Mouse (Mus musculus) embryonic facial prominence, embryonic 11.5 days (tissue): ENCODE data around the gene Ston1. TPM values are rescaled to one million over a fixed set of nuclear protein-coding genes. Genes with fewer than 3 reads are reported as not detected.

Experiments used
- ATAC-seq: fragments of 200-750 bp; cut with Nextera tagmentation; replicated peaks from 2 replicates; pipeline ENCODE4 v1.8.0; 2017; ENCODE audit warnings: low read depth; ENCODE audit not compliant: insufficient number of reproducible peaks, low FRiP score, low TSS enrichment
- DNase-seq: peaks from one replicate; pipeline ENCODE4 v3.0.0-alpha.2; 2015; ENCODE audit warnings: low spot score
- H3K27ac ChIP-seq: fragments of 300-500 bp; sonication (generic); replicated peaks from 2 replicates; pipeline ENCODE4 v1.5.1; 2014; ENCODE audit warnings: mild to moderate bottlenecking, low read depth, low read length, control low read depth
- H3K27me3 ChIP-seq: fragments of 300-500 bp; sonication (generic); 2 replicates; pipeline ENCODE4 v1.6.1; 2014; ENCODE audit warnings: mild to moderate bottlenecking, low read length, moderate library complexity, mixed read lengths; ENCODE audit not compliant: control insufficient read depth, insufficient read depth
- H3K36me3 ChIP-seq: fragments of 300-500 bp; sonication (generic); replicated peaks from 2 replicates; pipeline ENCODE4 v1.6.1; 2014; ENCODE audit warnings: low read depth, mild to moderate bottlenecking, low read length, moderate library complexity, mixed read lengths; ENCODE audit not compliant: control insufficient read depth, insufficient read depth
- H3K4me1 ChIP-seq: fragments of 300-500 bp; sonication (generic); 2 replicates; pipeline ENCODE4 v1.6.1; 2014; ENCODE audit warnings: low read length, mixed read lengths; ENCODE audit not compliant: control insufficient read depth, insufficient read depth
- H3K4me2 ChIP-seq: fragments of 300-500 bp; sonication (generic); 2 replicates; pipeline ENCODE4 v1.6.1; 2014; ENCODE audit warnings: low read depth, mild to moderate bottlenecking, control low read depth, low read length, moderate library complexity
- H3K4me3 ChIP-seq: fragments of 300-500 bp; sonication (generic); 2 replicates; pipeline ENCODE4 v1.5.1; 2014; ENCODE audit warnings: low read depth, low read length, control low read depth
- H3K9ac ChIP-seq: fragments of 300-500 bp; sonication (generic); replicated peaks from 2 replicates; pipeline ENCODE4 v1.6.1; 2014; ENCODE audit warnings: mild to moderate bottlenecking, control low read depth, low read length
- H3K9me3 ChIP-seq: fragments of 300-500 bp; sonication (generic); replicated peaks from 2 replicates; pipeline ENCODE4 v1.6.1; 2016; ENCODE audit warnings: mild to moderate bottlenecking, low read length, inconsistent platforms, mixed read lengths; ENCODE audit not compliant: control insufficient read depth
- WGBS: fragments of 180-500 bp; shearing (Covaris S2); extraction: QIAGEN DNeasy Blood & Tissue Kit; methylation state at CpG from one replicate; pipeline ENCODE4 v1.1.7; 2014; 5-methylcytosine and 5-hydroxymethylcytosine counted together
- polyA plus RNA-seq: library from polyadenylated mRNA; unstranded; fragments of >200 nt; fragmentation: Nextera tagmentation; extraction: Ambion mirVana; gene quantifications from 2 replicates; pipeline ENCODE4 v1.2.1, GENCODE M21; 2014

The Ston1 gene
- polyA plus RNA-seq, 1 experiment from 2014 or later, result 6.2 TPM

DNA sequence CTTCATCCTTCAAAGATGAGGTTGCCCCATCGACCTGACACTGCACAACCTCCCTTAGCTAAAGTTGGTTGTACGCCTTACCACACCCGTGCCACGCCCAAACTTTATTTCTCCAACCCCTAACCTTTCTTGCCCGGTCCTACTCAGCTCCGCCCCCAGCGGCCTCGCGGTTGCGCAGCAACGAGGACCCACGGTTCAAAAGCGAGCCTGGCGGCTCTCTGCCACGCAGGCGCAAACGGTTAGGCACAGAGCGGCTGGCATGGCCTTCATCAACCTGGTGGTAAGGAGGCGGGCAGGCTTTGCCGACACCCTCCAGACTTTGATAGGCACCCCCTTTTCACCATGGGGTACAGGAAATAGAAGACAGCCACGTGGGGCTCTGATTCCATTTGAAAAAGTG, 71.0 kb downstream of the Ston1 start, which contains the start of gene Gtf2a1l:
Gene Gtf2a1l (plus strand): TSS at position 209 of the 400 bp plus-strand sequence.
- WGBS, result 36% methylated on average over 21 of the region's 21 CpGs
- Histone ChIP-seq H3K27ac (no peak within 1 kb of the TSS), H3K27me3 (no peaks in the 10 kb centered on the region), H3K9me3 (no peaks in the 10 kb centered on the region), H3K4me1 (no peaks in the 10 kb centered on the region), H3K9ac (no peak within 1 kb of the TSS), H3K4me3 (no peak within 1 kb of the TSS), H3K4me2 (no peak within 1 kb of the TSS), H3K36me3 (no peaks in the 10 kb centered on the region)
- DNase-seq, result peak; percentile 36
- ATAC-seq, result 0 out of 2 replicates have a peak, but pooled peaks have one; percentile 44

- no peak overlapping the region for H3K4me2 ChIP-seq
- H3K27ac ChIP-seq, result no peak overlapping the region; the same call in 1 of the 2 replicates
- no peak overlapping the region for H3K9ac ChIP-seq
- no peaks in the 10 kb centered on the region for H3K27me3 ChIP-seq
- no peaks in the 10 kb centered on the region for H3K4me1 ChIP-seq
- no peaks in the 10 kb centered on the region for H3K9me3 ChIP-seq
- no peaks in the 10 kb centered on the region for H3K36me3 ChIP-seq
- no peak overlapping the region for H3K4me3 ChIP-seq
- DNase-seq, result peak; percentile 59
- no peak for ATAC-seq
- WGBS, result 17% methylated on average over 2 of the region's 2 CpGs
Observed at GRCm38 (mm10) chr17:88669921-88670320, 72.4 kb downstream of the Ston1 start.

- Histone ChIP-seq H3K27me3 (no peaks in the 10 kb centered on the region), H3K4me1 (no peaks in the 10 kb centered on the region), H3K4me3 (no peak overlapping the region), H3K4me2 (no peak overlapping the region), H3K27ac (no peak overlapping the region), H3K9me3 (no peaks in the 10 kb centered on the region), H3K36me3 (no peaks in the 10 kb centered on the region), H3K9ac (no peak overlapping the region)
- WGBS, result 23% methylated on average over 4 of the region's 4 CpGs
- DNase-seq, result peak; percentile 72
- ATAC-seq, result no peak
Observed at GRCm38 (mm10) chr17:88670800-88671199, 73.3 kb downstream of the Ston1 start.

- Histone ChIP-seq H3K4me2 (no peak overlapping the region), H3K36me3 (no peaks in the 10 kb centered on the region), H3K4me1 (no peaks in the 10 kb centered on the region), H3K9ac (no peak overlapping the region), H3K27me3 (no peaks in the 10 kb centered on the region), H3K9me3 (no peaks in the 10 kb centered on the region), H3K4me3 (no peak overlapping the region), H3K27ac (no peak overlapping the region)
- no peak for DNase-seq
- no peak for ATAC-seq
- WGBS, result 92% methylated on average over 23 of the region's 23 CpGs
Observed at GRCm38 (mm10) chr17:88675310-88676309, 78.1 kb downstream of the Ston1 start.

- Histone ChIP-seq H3K36me3 (no peaks in the 10 kb centered on the region), H3K4me3 (no peak overlapping the region), H3K9ac (no peak overlapping the region), H3K4me1 (no peaks in the 10 kb centered on the region), H3K27ac (no peak overlapping the region), H3K27me3 (no peaks in the 10 kb centered on the region), H3K9me3 (no peaks in the 10 kb centered on the region), H3K4me2 (no peak overlapping the region)
- WGBS, result 64% methylated on average over 11 of the region's 11 CpGs
- ATAC-seq, result no peak
- DNase-seq, result no peak
Observed at GRCm38 (mm10) chr17:88688226-88688625, 90.7 kb downstream of the Ston1 start.

DNA sequence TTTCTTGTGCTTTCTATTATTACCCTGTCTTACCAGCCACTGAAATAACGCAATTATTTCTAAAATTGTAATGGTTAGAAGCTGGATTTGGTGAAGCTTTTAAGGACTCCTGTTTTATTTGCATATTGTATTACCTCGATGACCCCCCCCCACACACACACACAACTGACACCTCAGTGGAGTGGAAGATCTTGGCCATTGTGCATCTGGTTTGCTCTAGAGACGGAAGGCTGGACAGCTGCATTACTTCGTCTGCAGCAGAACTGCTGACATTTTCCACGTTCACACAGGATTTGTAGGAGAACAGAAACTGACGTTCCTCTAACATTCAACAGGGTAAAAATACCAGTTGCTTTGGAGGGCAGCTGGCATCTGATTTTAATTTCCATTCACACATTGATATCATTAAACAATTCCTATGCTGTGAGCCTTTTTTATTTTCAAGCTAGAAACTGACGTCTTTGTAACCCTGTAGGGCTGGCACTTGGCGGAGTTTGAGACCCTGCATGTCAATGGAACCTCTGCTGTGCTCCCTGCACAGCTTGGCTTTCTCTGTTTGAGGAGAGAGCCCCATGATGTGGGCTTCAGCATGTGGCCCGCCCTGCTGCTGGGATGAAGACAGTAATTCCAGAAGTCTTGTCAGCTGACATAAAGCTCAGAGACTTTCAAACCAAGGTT, 99.3 kb downstream of the Ston1 start:
- no peaks in the 10 kb centered on the region for H3K27me3 ChIP-seq
- no peaks in the 10 kb centered on the region for H3K36me3 ChIP-seq
- ATAC-seq (no peak), DNase-seq (peak; percentile 52)
- WGBS, result 55% methylated on average over 9 of the region's 9 CpGs
- no peak overlapping the region for H3K4me2 ChIP-seq
- no peaks in the 10 kb centered on the region for H3K9me3 ChIP-seq
- H3K4me1 ChIP-seq, result no peaks in the 10 kb centered on the region
- H3K27ac ChIP-seq, result no peak overlapping the region
- H3K9ac ChIP-seq, result no peak overlapping the region
- H3K4me3 ChIP-seq, result no peak overlapping the region

DNA sequence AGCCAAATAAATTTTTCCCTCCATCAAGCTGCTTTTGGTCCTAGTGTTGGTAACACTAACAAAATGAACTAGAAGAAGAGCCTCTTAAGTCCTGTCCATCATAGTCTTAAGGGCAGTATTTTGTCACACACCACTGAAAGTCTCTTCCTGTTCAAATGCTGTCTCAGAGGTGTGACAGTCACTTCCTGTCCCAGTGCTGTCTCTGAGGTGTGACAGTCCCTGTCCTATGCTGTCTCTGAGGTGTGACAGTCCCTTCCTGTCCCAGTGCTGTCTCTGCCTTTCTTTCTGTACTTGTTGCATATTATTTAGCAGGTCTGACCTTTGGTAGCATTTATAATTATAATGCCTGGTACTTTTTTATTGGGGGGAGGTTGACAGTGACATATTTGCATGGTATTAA, 103.4 kb downstream of the Ston1 start:
- Histone ChIP-seq H3K4me2 (no peak overlapping the region), H3K9me3 (no peaks in the 10 kb centered on the region), H3K27me3 (no peaks in the 10 kb centered on the region), H3K9ac (no peak overlapping the region), H3K36me3 (no peaks in the 10 kb centered on the region), H3K4me3 (no peak overlapping the region), H3K27ac (no peak overlapping the region), H3K4me1 (no peaks in the 10 kb centered on the region)
- DNase-seq, result no peak
- no peak for ATAC-seq

DNA sequence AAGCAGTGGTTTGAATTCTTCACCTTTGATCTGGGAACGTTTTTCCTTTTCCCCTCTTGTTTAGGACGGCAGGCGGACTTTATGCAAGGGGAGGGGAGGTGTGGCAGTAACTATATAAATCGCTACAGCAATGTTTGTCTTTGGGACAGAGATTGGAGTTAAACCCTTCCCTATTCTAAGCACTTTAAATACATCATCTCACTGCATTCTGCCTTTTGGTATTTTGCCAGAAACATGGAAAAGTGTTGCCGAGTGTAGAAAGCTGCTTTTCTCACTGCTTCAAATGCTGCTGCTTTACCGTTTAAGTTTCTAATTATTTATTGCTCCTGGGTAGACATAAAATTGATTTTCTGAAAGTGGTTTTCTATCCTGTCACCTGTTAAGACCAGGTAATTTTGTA, 104.9 kb downstream of the Ston1 start:
- Histone ChIP-seq H3K9ac (no peak overlapping the region), H3K27me3 (no peaks in the 10 kb centered on the region), H3K4me3 (no peak overlapping the region), H3K4me1 (no peaks in the 10 kb centered on the region), H3K9me3 (no peaks in the 10 kb centered on the region), H3K4me2 (no peak overlapping the region), H3K36me3 (no peaks in the 10 kb centered on the region), H3K27ac (no peak overlapping the region)
- 50% methylated on average over 6 of the region's 6 CpGs for WGBS
- no peak for ATAC-seq
- no peak for DNase-seq
